11 mouse cellular contexts compared by ENCODE assay signal in genomic region chr8:84636051-84636691, GRCm38 (mm10). TPM values are rescaled to one million over a fixed set of nuclear protein-coding genes. Genes with fewer than 3 reads are reported as not detected.
A peak's percentile ranks its signal among the peaks of the same experiment; 100 is the strongest.
DNase-seq lines count a peak whose midpoint lies in the region; ATAC-seq and TF ChIP-seq lines count a peak whose summit lies in the region.
"Had no signal": no experiment of that assay in that cellular context is flagged by ENCODE, and none has a peak within 500 bp of the region (broad histone marks: within the 10 kb centered on the region; RNA-seq: fewer than 3 reads in every experiment).

No protein-coding gene starts in this region.

- H3K27ac ChIP-seq in hindbrain, postnatal 0 days, result peak overlapping the region; percentile 76; the same call in 1 of the 2 replicates
- no peak overlapping the region for H3K27ac ChIP-seq in lung, postnatal 0 days (ENCODE audit: low read length)
- H3K27ac ChIP-seq: liver, embryonic 14.5 days had no signal

- peak; percentile 31; the same call in 1 of the 2 replicates for TF ChIP-seq EP300 in lung, postnatal 0 days (IDR thresholded peaks at IDR 0.05)

- no peaks in the 10 kb centered on the region for H3K9me3 ChIP-seq in hindbrain, postnatal 0 days (ENCODE audit: low read length)
- no peaks in the 10 kb centered on the region for H3K9me3 ChIP-seq in lung, postnatal 0 days (ENCODE audit: low read length)
- H3K9me3 ChIP-seq: embryonic facial prominence, embryonic 12.5 days had no signal

- ATAC-seq in hindbrain, postnatal 0 days, result no peak
- ATAC-seq in lung, postnatal 0 days, result peak; percentile 14; the same call in 1 of the 2 replicates

- no peak overlapping the region for H3K4me3 ChIP-seq in hindbrain, postnatal 0 days (ENCODE audit: low read length)
- no peak overlapping the region for H3K4me3 ChIP-seq in lung, postnatal 0 days (ENCODE audit: low read depth, low read length)
- H3K4me3 ChIP-seq: embryonic facial prominence, embryonic 12.5 days had no signal

- no peak overlapping the region for H3K9ac ChIP-seq in hindbrain, postnatal 0 days (replicated peaks; ENCODE audit: low read length)
- no peak overlapping the region for H3K9ac ChIP-seq in lung, postnatal 0 days (replicated peaks; ENCODE audit: low read depth)
- H3K9ac ChIP-seq: liver, embryonic 14.5 days had no signal

- H3K4me2 ChIP-seq in hindbrain, postnatal 0 days (ENCODE audit: low read depth, low read length), result no peak overlapping the region
- H3K4me2 ChIP-seq in lung, postnatal 0 days (replicated peaks; ENCODE audit: low read depth, low read length), result no peak overlapping the region
- H3K4me2 ChIP-seq: embryonic facial prominence, embryonic 12.5 days had no signal

- WGBS in hindbrain, postnatal 0 days, result 80% methylated on average over 17 of the region's 17 CpGs
- WGBS in lung, postnatal 0 days, result 77% methylated on average over 17 of the region's 17 CpGs

- TF ChIP-seq CTCF in hindbrain, postnatal 0 days (IDR thresholded peaks at IDR 0.05; ENCODE audit: low read depth), result no peak
- TF ChIP-seq CTCF in lung, postnatal 0 days (IDR thresholded peaks at IDR 0.05), result no peak

- peak; percentile 60 to 61 for DNase-seq in lung, adult 18-20 months
- no peak for DNase-seq in lung, postnatal 14 days
- DNase-seq in cerebellum, postnatal 14 days, result peak; percentile 66 to 72
- DNase-seq in hindbrain, postnatal 0 days (ENCODE audit: low spot score), result no peak
- DNase-seq in lung, postnatal 0 days (ENCODE audit: low spot score), result peak; percentile 81
- DNase-seq in layer of hippocampus, postnatal 36 days, result no peak
- DNase-seq in layer of hippocampus, adult 9-10 months (ENCODE audit: low spot score), result no peak
- DNase-seq in right cerebral cortex, adult 2 months (ENCODE audit: low spot score in 2 of 2), result no peak
- DNase-seq: thymus, adult 18-20 months had no signal

- H3K4me1 ChIP-seq in hindbrain, postnatal 0 days (ENCODE audit: insufficient read depth, low read length), result peaks cover 6% of the 10 kb centered on the region; the same call in 1 of the 2 replicates
- H3K4me1 ChIP-seq in lung, postnatal 0 days (ENCODE audit: insufficient read depth, low read depth, low read length), result no peaks in the 10 kb centered on the region; the same call in 1 of the 2 replicates

- H3K27me3 ChIP-seq in hindbrain, postnatal 0 days (ENCODE audit: insufficient read depth, low read length), result no peaks in the 10 kb centered on the region
- H3K27me3 ChIP-seq in lung, postnatal 0 days (replicated peaks; ENCODE audit: insufficient read depth, low read length), result no peaks in the 10 kb centered on the region
- H3K27me3 ChIP-seq: embryonic facial prominence, embryonic 12.5 days had no signal

- 0 out of 2 replicates have a peak, but pooled peaks cover 4% of the 10 kb centered on the region for H3K36me3 ChIP-seq in hindbrain, postnatal 0 days (ENCODE audit: insufficient read depth, low read length)
- no peaks in the 10 kb centered on the region for H3K36me3 ChIP-seq in lung, postnatal 0 days (ENCODE audit: insufficient read depth, low read length)
- H3K36me3 ChIP-seq: embryonic facial prominence, embryonic 12.5 days had no signal

RNA-seq across cellular contexts. Expression of gene Ier2, which starts 26.5 kb away (rescaled TPM):
- 12.5 and 13.3 TPM in 2 replicates for total RNA-seq in hindbrain, postnatal 0 days (2014; rRNA removed)
- 20.9 TPM in 2 replicates for polyA plus RNA-seq in hindbrain, postnatal 0 days (2015; fragmentation: Nextera tagmentation; extraction: Ambion mirVana)
- polyA plus RNA-seq in lung, postnatal 0 days (2015; fragmentation: Nextera tagmentation; extraction: Ambion mirVana), result 113 and 140 TPM in 2 replicates
- total RNA-seq in layer of hippocampus, postnatal 36 days (2021), result 1 to 10 TPM; 7.2 to 7.6 TPM

RNA-seq across cellular contexts. Expression of gene Trmt1, which starts 49.9 kb away (rescaled TPM):
- total RNA-seq in hindbrain, postnatal 0 days (2014; rRNA removed), result 69.5 and 93.3 TPM in 2 replicates
- 71.2 and 79.2 TPM in 2 replicates for polyA plus RNA-seq in hindbrain, postnatal 0 days (2015; fragmentation: Nextera tagmentation; extraction: Ambion mirVana)
- 38.4 and 43.4 TPM in 2 replicates for polyA plus RNA-seq in lung, postnatal 0 days (2015; fragmentation: Nextera tagmentation; extraction: Ambion mirVana)
- total RNA-seq in layer of hippocampus, postnatal 36 days (2021), result 100 to 1,000 TPM in 1 of 2 experiments, 10 to 100 TPM in 1; 95.2 to 115 TPM

RNA-seq across cellular contexts. Expression of gene Nacc1, which starts 51.5 kb away (rescaled TPM):
- total RNA-seq in hindbrain, postnatal 0 days (2014; rRNA removed), result 110 and 129 TPM in 2 replicates
- polyA plus RNA-seq in hindbrain, postnatal 0 days (2015; fragmentation: Nextera tagmentation; extraction: Ambion mirVana), result 13.8 and 14.9 TPM in 2 replicates
- polyA plus RNA-seq in lung, postnatal 0 days (2015; fragmentation: Nextera tagmentation; extraction: Ambion mirVana), result 7.1 and 7.4 TPM in 2 replicates
- 10 to 100 TPM; 85.9 to 92.2 TPM for total RNA-seq in layer of hippocampus, postnatal 36 days (2021)

Comparison
In these comparisons a context has a peak if more than half of its experiments do, and no peak if none do; other contexts are left out.
1. DNase-seq: peak in lung, adult 18-20 months (2 of 2), cerebellum, postnatal 14 days (2 of 2) and lung, postnatal 0 days (single experiment); none in lung, postnatal 14 days (single experiment), hindbrain, postnatal 0 days (single experiment), layer of hippocampus, postnatal 36 days (0 of 2), layer of hippocampus, adult 9-10 months (single experiment) and right cerebral cortex, adult 2 months (0 of 2).